Mouse (Mus musculus) lung, postnatal 0 days (tissue): Measurements from ENCODE around the gene Inf2. TPM values are rescaled to one million over a fixed set of nuclear protein-coding genes. Genes with fewer than 3 reads are reported as not detected.
A peak's percentile ranks its signal among the peaks of the same experiment; 100 is the strongest.

Experiments used
- ATAC-seq: fragments of 200-750 bp; cut with Nextera tagmentation; 2 replicates; pipeline ENCODE4 v1.8.0; 2017; ENCODE audit warnings: moderate library complexity
- DNase-seq: peaks from one replicate; pipeline ENCODE4 v3.0.0-alpha.2; 2016; ENCODE audit warnings: low spot score
- H3K27ac ChIP-seq: fragments of 300-500 bp; sonication (generic); 2 replicates; pipeline ENCODE4 v1.5.1; 2014; ENCODE audit warnings: antibody characterized with exemption, mild to moderate bottlenecking, low read length, mixed read lengths
- H3K27me3 ChIP-seq: fragments of 300-500 bp; sonication (generic); replicated peaks from 2 replicates; pipeline ENCODE4 v1.6.1; 2014; ENCODE audit warnings: low read length, mixed read lengths; ENCODE audit not compliant: insufficient read depth
- H3K36me3 ChIP-seq: fragments of 300-500 bp; sonication (generic); 2 replicates; pipeline ENCODE4 v1.6.1; 2014; ENCODE audit warnings: low read length, mixed read lengths; ENCODE audit not compliant: insufficient read depth
- H3K4me1 ChIP-seq: fragments of 300-500 bp; sonication (generic); 2 replicates; pipeline ENCODE4 v1.6.1; 2014; ENCODE audit warnings: antibody characterized with exemption, low read depth, low read length, mixed read lengths; ENCODE audit not compliant: insufficient read depth
- H3K4me2 ChIP-seq: fragments of 300-500 bp; sonication (generic); replicated peaks from 2 replicates; pipeline ENCODE4 v1.6.1; 2014; ENCODE audit warnings: low read depth, mild to moderate bottlenecking, low read length, moderate library complexity, mixed read lengths
- H3K4me3 ChIP-seq: fragments of 300-500 bp; sonication (generic); 2 replicates; pipeline ENCODE4 v1.5.1; 2014; ENCODE audit warnings: low read depth, low read length
- H3K9ac ChIP-seq: fragments of 300-500 bp; sonication (generic); replicated peaks from 2 replicates; pipeline ENCODE4 v1.6.1; 2014; ENCODE audit warnings: low read depth, mild to moderate bottlenecking
- H3K9me3 ChIP-seq: fragments of 300-500 bp; sonication (generic); 2 replicates; pipeline ENCODE4 v1.6.1; 2016; ENCODE audit warnings: low read length, mixed read lengths
- CTCF ChIP-seq: IDR thresholded peaks from 2 replicates; pipeline ENCODE4 v1.5.1; 2016; ENCODE audit warnings: antibody characterized with exemption, mild to moderate bottlenecking
- EP300 ChIP-seq: IDR thresholded peaks from 2 replicates; pipeline ENCODE4 v1.6.1; 2016; ENCODE audit warnings: antibody characterized with exemption, mild to moderate bottlenecking, control low read depth
- WGBS: fragments of 180-500 bp; shearing (Covaris S2); extraction: QIAGEN DNeasy Blood & Tissue Kit; methylation state at CpG from one replicate; pipeline ENCODE4 v1.1.7; 2014; 5-methylcytosine and 5-hydroxymethylcytosine counted together
- polyA plus RNA-seq: library from polyadenylated mRNA; unstranded; fragments of >200 nt; fragmentation: Nextera tagmentation; extraction: Ambion mirVana; gene quantifications from 2 replicates; pipeline ENCODE4 v1.2.1, GENCODE M21; 2015

Gene Inf2
- polyA plus RNA-seq, 1 experiment from 2014 or later: 5.2 TPM

DNA sequence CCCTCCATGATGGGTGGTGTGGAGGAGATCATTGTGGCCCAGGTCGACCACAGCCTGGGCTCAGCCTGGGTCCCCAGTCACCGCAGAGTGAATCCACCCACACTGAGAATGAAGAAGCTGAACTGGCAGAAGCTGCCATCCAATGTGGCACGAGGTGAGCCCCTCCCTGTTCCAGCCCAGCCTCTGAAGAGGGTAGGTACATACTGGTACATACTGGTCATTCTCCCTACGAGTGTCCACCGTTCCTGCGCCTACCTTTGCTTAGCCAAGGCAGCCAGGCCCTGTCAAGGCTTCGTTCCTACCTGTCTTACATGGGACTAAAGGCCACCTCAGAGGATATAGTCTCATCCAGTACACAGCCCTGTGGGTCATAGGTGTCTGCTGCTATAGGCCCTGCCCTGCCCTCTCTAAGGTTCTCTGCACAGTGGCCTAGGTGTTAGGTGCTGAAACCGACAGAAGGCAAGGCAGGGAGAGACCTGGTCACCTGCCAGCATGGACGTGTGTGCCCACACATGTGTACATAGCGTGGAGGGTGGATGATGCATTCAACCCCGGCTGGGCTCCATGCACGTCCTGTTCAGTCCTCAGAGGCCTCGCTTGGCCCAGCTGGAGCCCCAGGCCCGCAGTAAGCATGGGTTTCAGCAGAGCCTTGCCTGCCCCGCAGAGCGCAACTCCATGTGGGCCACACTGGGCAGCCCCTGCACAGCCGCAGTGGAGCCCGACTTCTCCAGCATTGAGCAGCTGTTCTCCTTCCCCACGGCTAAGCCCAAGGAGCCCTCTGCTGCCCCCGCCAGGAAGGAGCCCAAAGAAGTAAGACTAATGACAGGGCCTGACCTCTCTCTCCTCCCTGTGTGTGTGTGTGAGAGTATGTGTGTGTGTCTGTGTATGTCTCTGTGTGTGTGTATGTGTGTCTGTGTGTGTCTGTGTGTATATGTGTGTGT lies 16.4 kb downstream of the Inf2 start:
- peak; percentile 76 for DNase-seq

DNA sequence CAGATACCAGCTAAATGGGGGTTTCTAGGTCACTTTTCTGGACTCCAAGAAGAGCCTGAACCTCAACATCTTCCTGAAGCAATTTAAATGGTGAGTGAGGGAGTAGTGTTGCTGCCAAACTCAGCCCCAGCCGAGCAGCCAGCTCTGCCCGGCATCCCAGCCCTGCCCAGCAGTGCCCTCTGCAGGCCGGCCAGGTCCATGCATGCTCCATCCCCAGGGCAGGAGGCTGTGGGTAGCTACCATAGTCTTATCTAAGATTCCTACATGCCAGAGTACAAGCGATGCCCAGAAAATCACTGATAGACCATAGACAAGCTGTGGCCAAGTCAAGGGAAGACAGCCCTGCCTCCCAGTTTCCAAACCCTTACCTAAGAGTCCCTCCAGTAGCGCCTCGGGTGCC lies 17.2 kb downstream of the Inf2 start:
- TF ChIP-seq CTCF (peak; percentile 96), EP300 (no peak)
- Histone ChIP-seq H3K4me1 (0 out of 2 replicates have a peak, but pooled peaks cover 2% of the 10 kb centered on the region), H3K4me3 (no peak overlapping the region), H3K9ac (no peak overlapping the region), H3K27ac (no peak overlapping the region), H3K9me3 (no peaks in the 10 kb centered on the region), H3K4me2 (no peak overlapping the region), H3K36me3 (0 out of 2 replicates have a peak, but pooled peaks cover 9% of the 10 kb centered on the region), H3K27me3 (no peaks in the 10 kb centered on the region)
- WGBS: 45% methylated on average over 6 of the region's 6 CpGs
- DNase-seq (peak; percentile 81), ATAC-seq (peak; percentile 80)

More for the DNA sequence above, 16.4 kb downstream of the Inf2 start:
- peak; percentile 80 for ATAC-seq
- 0 out of 2 replicates have a peak, but pooled peaks cover 6% of the 10 kb centered on the region for H3K36me3 ChIP-seq
- no peak overlapping the region for H3K4me3 ChIP-seq
- peak; percentile 67 for TF ChIP-seq CTCF
- peak; percentile 40; the same call in 1 of the 2 replicates for TF ChIP-seq EP300
- H3K4me2 ChIP-seq: no peak overlapping the region
- peak overlapping the region; percentile 54; the same call in 1 of the 2 replicates for H3K27ac ChIP-seq
- H3K9me3 ChIP-seq: no peaks in the 10 kb centered on the region
- no peak overlapping the region for H3K9ac ChIP-seq
- WGBS: 59% methylated on average over 20 of the region's 20 CpGs
- H3K27me3 ChIP-seq: no peaks in the 10 kb centered on the region
- H3K4me1 ChIP-seq: 0 out of 2 replicates have a peak, but pooled peaks cover 2% of the 10 kb centered on the region

DNA sequence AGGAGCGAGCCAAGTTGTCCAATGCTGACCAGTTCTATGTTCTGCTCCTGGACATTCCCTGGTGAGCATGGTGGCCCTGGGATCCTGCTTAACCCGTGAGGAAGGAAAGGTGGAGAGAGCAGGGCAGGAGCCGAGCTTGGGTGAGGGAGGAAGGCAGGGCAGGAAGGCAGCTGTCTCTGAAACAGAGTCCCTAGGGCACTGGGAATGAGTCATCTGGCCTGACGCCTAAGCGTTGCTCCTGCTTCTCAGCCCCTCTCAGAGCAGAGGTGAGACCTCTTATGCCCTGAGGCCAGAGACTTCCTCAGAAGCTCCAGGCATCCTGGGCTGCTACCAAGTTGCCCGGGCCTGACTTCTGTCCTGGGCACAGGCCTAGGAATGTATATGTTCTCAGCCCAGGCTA lies 18.4 kb downstream of the Inf2 start:
- Histone ChIP-seq H3K27ac (no peak overlapping the region), H3K9ac (no peak overlapping the region), H3K4me1 (0 out of 2 replicates have a peak, but pooled peaks cover 2% of the 10 kb centered on the region), H3K27me3 (no peaks in the 10 kb centered on the region), H3K4me2 (no peak overlapping the region), H3K36me3 (peaks cover 9% of the 10 kb centered on the region; the same call in 1 of the 2 replicates), H3K9me3 (no peaks in the 10 kb centered on the region), H3K4me3 (no peak overlapping the region)
- TF ChIP-seq CTCF (no peak), EP300 (no peak)
- ATAC-seq (no peak), DNase-seq (no peak)
- 75% methylated on average over 6 of the region's 6 CpGs for WGBS

DNA sequence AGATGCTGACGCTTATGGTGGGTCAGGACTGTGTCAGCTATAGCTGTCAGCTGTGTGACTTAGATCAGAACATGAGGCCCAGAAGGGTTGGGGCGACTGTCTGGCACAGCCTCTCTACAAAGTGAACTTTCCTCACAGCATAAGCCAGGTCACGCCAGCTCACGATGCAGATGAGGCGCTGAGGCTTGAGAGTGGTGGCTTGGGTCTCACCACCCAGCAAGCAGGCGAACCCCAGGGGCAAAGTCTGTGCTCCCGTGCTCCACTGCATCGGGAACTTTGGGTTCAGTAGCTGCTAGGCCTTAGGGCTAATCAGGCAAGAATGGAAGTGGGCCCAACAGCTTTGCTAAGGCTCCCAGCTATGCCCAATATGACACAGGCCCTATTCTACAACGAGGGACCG lies 20.4 kb downstream of the Inf2 start:
- Histone ChIP-seq H3K27ac (no peak overlapping the region), H3K9me3 (no peaks in the 10 kb centered on the region), H3K4me1 (0 out of 2 replicates have a peak, but pooled peaks cover 2% of the 10 kb centered on the region), H3K27me3 (no peaks in the 10 kb centered on the region), H3K4me2 (no peak overlapping the region), H3K9ac (no peak overlapping the region), H3K36me3 (peaks cover 9% of the 10 kb centered on the region; the same call in 1 of the 2 replicates), H3K4me3 (no peak overlapping the region)
- no peak for TF ChIP-seq CTCF
- TF ChIP-seq EP300: no peak
- 89% methylated on average over 10 of the region's 10 CpGs for WGBS
- ATAC-seq (no peak), DNase-seq (no peak)

DNA sequence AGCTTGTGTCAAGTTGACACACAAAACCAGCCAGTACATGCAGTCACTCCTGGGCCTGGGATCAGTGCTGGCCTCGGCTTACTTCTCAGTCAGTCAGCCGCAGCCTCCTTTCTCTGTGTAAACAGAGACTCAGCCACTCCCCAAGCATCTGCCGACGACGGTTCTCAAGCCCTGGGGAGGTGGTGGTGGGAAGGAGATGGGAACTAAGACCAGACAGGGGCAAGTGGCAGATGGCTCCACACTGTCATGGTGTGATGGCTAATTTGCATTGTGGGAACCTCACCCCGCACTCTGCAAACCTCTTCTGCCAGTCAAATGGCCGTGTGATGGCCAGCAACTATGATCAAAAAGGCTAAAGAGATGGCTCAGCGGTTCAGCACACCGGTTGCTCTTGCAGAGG lies 28.1 kb downstream of the Inf2 start:
- Histone ChIP-seq H3K9me3 (no peaks in the 10 kb centered on the region), H3K36me3 (no peaks in the 10 kb centered on the region; the same call in 1 of the 2 replicates), H3K4me2 (no peak overlapping the region), H3K9ac (no peak overlapping the region), H3K4me3 (no peak overlapping the region), H3K27ac (no peak overlapping the region), H3K27me3 (no peaks in the 10 kb centered on the region), H3K4me1 (peaks cover 6% of the 10 kb centered on the region)
- DNase-seq (no peak), ATAC-seq (no peak)
- TF ChIP-seq CTCF: no peak
- TF ChIP-seq EP300: no peak
- 43% methylated on average over 9 of the region's 9 CpGs for WGBS

DNA sequence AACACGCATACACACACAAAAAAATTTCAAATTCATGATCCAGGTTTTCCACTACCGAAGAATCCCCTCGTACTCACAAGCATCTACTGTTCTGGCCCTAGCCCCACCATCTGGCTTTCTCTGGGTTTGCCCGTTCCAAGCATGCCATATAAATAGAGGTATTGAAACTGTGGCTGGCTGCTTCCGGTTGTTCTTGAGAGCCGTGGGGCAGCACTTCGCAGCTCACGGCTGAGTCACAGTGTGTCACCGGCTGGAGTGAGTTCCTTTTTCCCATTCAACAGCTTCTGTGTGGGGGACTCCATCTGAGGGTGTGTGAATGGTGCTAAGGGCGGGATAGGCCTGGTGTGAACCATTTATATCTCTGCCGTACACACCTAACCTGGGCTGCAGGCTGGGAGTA lies 28.6 kb downstream of the Inf2 start:
- H3K36me3 ChIP-seq: no peaks in the 10 kb centered on the region
- H3K9me3 ChIP-seq: no peaks in the 10 kb centered on the region
- H3K4me3 ChIP-seq: no peak overlapping the region
- peak; percentile 50 for DNase-seq
- no peak for ATAC-seq
- H3K4me1 ChIP-seq: peaks cover 6% of the 10 kb centered on the region
- H3K27me3 ChIP-seq: no peaks in the 10 kb centered on the region
- WGBS: 73% methylated on average over 11 of the region's 11 CpGs
- no peak overlapping the region for H3K4me2 ChIP-seq
- TF ChIP-seq EP300 (no peak), CTCF (no peak)
- H3K27ac ChIP-seq: no peak overlapping the region
- H3K9ac ChIP-seq: no peak overlapping the region
